Mouse (Mus musculus) lung, embryonic 14.5 days (tissue): ENCODE data around the gene Nup210. TPM values are rescaled to one million over a fixed set of nuclear protein-coding genes. Genes with fewer than 3 reads are reported as not detected.

ENCODE experiments used
- ATAC-seq: fragments of 200-750 bp; cut with Nextera tagmentation; 2 replicates; pipeline ENCODE4 v1.8.0; 2017; ENCODE audit warnings: mild to moderate bottlenecking, moderate TSS enrichment, moderate library complexity; ENCODE audit not compliant: insufficient read depth
- DNase-seq: peaks from one replicate; pipeline ENCODE4 v3.0.0-alpha.2; 2015
- H3K27ac ChIP-seq: fragments of 300-500 bp; sonication (generic); 2 replicates; pipeline ENCODE4 v1.5.1; 2014; ENCODE audit warnings: low read depth, mild to moderate bottlenecking, moderate library complexity
- H3K27me3 ChIP-seq: fragments of 300-500 bp; sonication (generic); 2 replicates; pipeline ENCODE4 v1.6.1; 2014; ENCODE audit warnings: low read length, control low read depth; ENCODE audit not compliant: insufficient read depth
- H3K36me3 ChIP-seq: fragments of 300-500 bp; sonication (generic); 2 replicates; pipeline ENCODE4 v1.6.1; 2014; ENCODE audit warnings: control low read depth; ENCODE audit not compliant: insufficient read depth
- H3K4me1 ChIP-seq: fragments of 300-500 bp; sonication (generic); 2 replicates; pipeline ENCODE4 v1.6.1; 2014; ENCODE audit warnings: antibody characterized with exemption, control low read depth; ENCODE audit not compliant: insufficient read depth
- H3K4me2 ChIP-seq: fragments of 300-500 bp; sonication (generic); 2 replicates; pipeline ENCODE4 v1.6.1; 2014; ENCODE audit warnings: mild to moderate bottlenecking
- H3K4me3 ChIP-seq: fragments of 300-500 bp; sonication (generic); 2 replicates; pipeline ENCODE4 v1.5.1; 2014; ENCODE audit warnings: low read depth, low read length
- H3K9ac ChIP-seq: fragments of 300-500 bp; sonication (generic); 2 replicates; pipeline ENCODE4 v1.6.1; 2014
- H3K9me3 ChIP-seq: fragments of 300-500 bp; sonication (generic); 2 replicates; pipeline ENCODE4 v1.6.1; 2016; ENCODE audit warnings: low read depth, low read length, control low read depth
- CTCF ChIP-seq: IDR thresholded peaks from 2 replicates; pipeline ENCODE4 v1.5.1; 2016; ENCODE audit warnings: antibody characterized with exemption, low read depth
- WGBS: fragments of 180-500 bp; shearing (Covaris S2); extraction: QIAGEN DNeasy Blood & Tissue Kit; methylation state at CpG from one replicate; pipeline ENCODE4 v1.1.7; 2014; 5-methylcytosine and 5-hydroxymethylcytosine counted together
- polyA plus RNA-seq: library from polyadenylated mRNA; unstranded; fragments of >200 nt; fragmentation: Nextera tagmentation; extraction: Ambion mirVana; gene quantifications from 2 replicates; pipeline ENCODE4 v1.2.1, GENCODE M21; 2014

The Nup210 gene
- polyA plus RNA-seq, 1 experiment from 2014 or later: 35.3 TPM

GRCm38 (mm10) chr6:91160976-91161375 lies 44.3 kb upstream of the Nup210 start:
- Histone ChIP-seq H3K4me1 (0 out of 2 replicates have a peak, but pooled peaks cover 3% of the 10 kb centered on the region), H3K9me3 (no peaks in the 10 kb centered on the region), H3K9ac (no peak overlapping the region), H3K36me3 (0 out of 2 replicates have a peak, but pooled peaks cover 4% of the 10 kb centered on the region), H3K27me3 (no peaks in the 10 kb centered on the region), H3K4me2 (no peak overlapping the region), H3K27ac (no peak overlapping the region), H3K4me3 (no peak overlapping the region)
- WGBS: 79% methylated on average over 2 of the region's 2 CpGs
- ATAC-seq (no peak), DNase-seq (no peak)
- no peak for TF ChIP-seq CTCF

DNA sequence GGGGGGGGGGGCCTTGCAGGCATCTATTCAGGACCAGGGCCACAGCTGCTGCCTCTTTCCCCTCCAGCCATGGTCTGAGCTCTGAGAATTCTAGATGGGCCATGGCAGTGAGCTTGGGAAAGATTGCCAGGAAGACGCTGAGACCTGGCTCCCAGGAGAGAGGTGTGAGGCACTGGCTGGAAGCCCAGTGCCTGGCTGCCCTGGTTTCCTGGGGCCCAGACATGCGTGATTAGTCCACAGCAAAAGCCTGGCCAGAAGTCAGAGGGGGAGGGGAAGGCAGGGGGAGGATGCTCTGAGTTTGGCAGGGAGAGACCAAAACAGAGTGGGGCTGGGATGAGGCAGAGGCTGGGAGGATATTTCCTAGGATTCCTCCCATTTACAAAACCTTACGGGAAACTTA lies 43.8 kb upstream of the Nup210 start:
- Histone ChIP-seq H3K27ac (peak overlapping the region; percentile 36; the same call in 1 of the 2 replicates), H3K9ac (no peak overlapping the region), H3K4me1 (0 out of 2 replicates have a peak, but pooled peaks cover 3% of the 10 kb centered on the region), H3K9me3 (no peaks in the 10 kb centered on the region), H3K4me2 (no peak overlapping the region), H3K4me3 (no peak overlapping the region), H3K27me3 (no peaks in the 10 kb centered on the region), H3K36me3 (0 out of 2 replicates have a peak, but pooled peaks cover 4% of the 10 kb centered on the region)
- peak; percentile 65 for DNase-seq
- no peak for TF ChIP-seq CTCF
- WGBS: 30% methylated on average over 3 of the region's 3 CpGs
- no peak for ATAC-seq

- no peak for TF ChIP-seq CTCF
- ATAC-seq (no peak), DNase-seq (no peak)
- no peaks in the 10 kb centered on the region for H3K9me3 ChIP-seq
- H3K4me2 ChIP-seq: peak overlapping the region; percentile 8; the same call in 1 of the 2 replicates
- 0 out of 2 replicates have a peak, but pooled peaks cover 3% of the 10 kb centered on the region for H3K4me1 ChIP-seq
- no peaks in the 10 kb centered on the region for H3K27me3 ChIP-seq
- no peak overlapping the region for H3K4me3 ChIP-seq
- 74% methylated on average over 9 of the region's 9 CpGs for WGBS
- H3K27ac ChIP-seq: no peak overlapping the region
- H3K9ac ChIP-seq: no peak overlapping the region
- H3K36me3 ChIP-seq: 0 out of 2 replicates have a peak, but pooled peaks cover 4% of the 10 kb centered on the region
These were observed 42.4 kb upstream of the Nup210 start for GRCm38 (mm10) chr6:91159047-91159446.

- Histone ChIP-seq H3K4me1 (0 out of 2 replicates have a peak, but pooled peaks cover 8% of the 10 kb centered on the region), H3K27ac (0 out of 2 replicates have a peak overlapping the region, but pooled peaks have one; percentile 51), H3K4me2 (peak overlapping the region; percentile 67), H3K9me3 (no peaks in the 10 kb centered on the region), H3K9ac (peak overlapping the region; percentile 61), H3K36me3 (0 out of 2 replicates have a peak, but pooled peaks cover 4% of the 10 kb centered on the region), H3K27me3 (no peaks in the 10 kb centered on the region), H3K4me3 (peak overlapping the region; percentile 50)
- no peak for TF ChIP-seq CTCF
- WGBS: 32% methylated on average over 6 of the region's 6 CpGs
- DNase-seq (no peak), ATAC-seq (no peak)
These were observed 40.6 kb upstream of the Nup210 start for GRCm38 (mm10) chr6:91157237-91157570.

DNA sequence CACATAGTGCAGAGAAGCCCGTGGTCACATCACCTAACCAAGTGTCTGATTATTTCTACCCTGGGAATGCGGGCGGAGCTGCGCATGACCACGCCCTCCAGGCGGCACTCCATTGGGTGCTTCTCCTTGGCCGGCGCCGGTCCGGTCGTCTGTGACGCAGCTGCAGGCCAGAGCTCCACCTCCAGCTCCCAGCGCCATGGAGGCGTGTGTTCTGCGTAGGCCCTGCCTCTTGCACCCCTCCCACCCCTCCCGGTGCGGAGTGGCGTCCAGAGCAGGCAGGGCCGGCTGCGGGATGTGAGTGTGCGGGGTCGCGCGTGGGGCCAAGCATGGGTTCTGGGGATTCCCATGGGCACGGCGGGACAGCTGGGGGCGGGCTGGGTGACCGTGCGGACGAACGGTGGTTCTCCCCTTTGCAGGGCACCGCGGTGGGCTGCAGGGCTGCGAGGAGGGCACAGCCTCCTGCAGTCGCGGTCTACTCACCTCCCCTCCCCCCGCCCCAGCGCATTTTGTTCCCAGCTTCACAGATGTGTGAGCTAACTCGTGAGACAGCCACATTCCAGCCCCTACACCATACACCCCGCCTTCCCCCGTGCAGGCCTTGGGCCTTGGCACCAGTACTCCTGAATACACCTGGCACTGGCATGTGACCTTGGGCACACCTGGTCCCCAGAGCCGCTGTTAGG lies 40.1 kb upstream of the Nup210 start, which contains the start of gene Hdac11:
Hdac11 (plus strand) TSS at position 112 of the 683 bp plus-strand sequence.
- DNase-seq (peak; percentile 95), ATAC-seq (peak; percentile 98)
- H3K4me3 ChIP-seq: peak within 1 kb of the TSS; percentile 50
- peak within 1 kb of the TSS; percentile 51; the same call in 1 of the 2 replicates for H3K27ac ChIP-seq
- no peaks in the 10 kb centered on the region for H3K9me3 ChIP-seq
- under 1% methylated on average over 37 of the region's 42 CpGs for WGBS
- no peaks in the 10 kb centered on the region for H3K27me3 ChIP-seq
- H3K36me3 ChIP-seq: 0 out of 2 replicates have a peak, but pooled peaks cover 4% of the 10 kb centered on the region
- peak within 1 kb of the TSS; percentile 61 for H3K9ac ChIP-seq
- peak within 1 kb of the TSS; percentile 67 for H3K4me2 ChIP-seq
- TF ChIP-seq CTCF: no peak
- H3K4me1 ChIP-seq: 0 out of 2 replicates have a peak, but pooled peaks cover 8% of the 10 kb centered on the region

GRCm38 (mm10) chr6:91156062-91156461 lies 39.4 kb upstream of the Nup210 start:
- Histone ChIP-seq H3K4me1 (0 out of 2 replicates have a peak, but pooled peaks cover 8% of the 10 kb centered on the region), H3K27me3 (no peaks in the 10 kb centered on the region), H3K9me3 (no peaks in the 10 kb centered on the region), H3K4me3 (peak overlapping the region; percentile 50; the same call in 1 of the 2 replicates), H3K36me3 (0 out of 2 replicates have a peak, but pooled peaks cover 4% of the 10 kb centered on the region), H3K27ac (no peak overlapping the region), H3K9ac (no peak overlapping the region), H3K4me2 (peak overlapping the region; percentile 67)
- WGBS: 19% methylated on average over 4 of the region's 4 CpGs
- no peak for TF ChIP-seq CTCF
- DNase-seq: no peak
- peak; percentile 0; the same call in 1 of the 2 replicates for ATAC-seq

DNA sequence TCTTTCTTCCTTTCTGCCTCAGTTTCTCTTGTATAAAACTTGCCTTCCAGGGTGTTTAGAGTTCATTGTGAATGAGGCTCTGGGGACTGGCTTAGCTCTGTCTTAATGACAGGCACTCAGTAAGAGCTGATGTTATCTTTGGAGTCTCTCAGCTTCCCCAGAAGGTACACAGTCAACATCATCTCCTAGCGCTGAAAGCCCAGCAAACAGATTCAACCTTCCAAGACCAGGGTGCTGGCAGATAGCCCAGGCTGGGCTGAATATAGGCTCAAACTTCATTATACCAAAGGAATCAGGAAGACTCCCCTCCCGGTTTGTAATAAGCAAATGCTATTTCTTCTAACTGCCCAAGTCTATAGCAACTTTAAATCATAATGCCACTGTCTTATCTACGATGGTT lies 38.7 kb upstream of the Nup210 start:
- H3K9ac ChIP-seq: no peak overlapping the region

More for the DNA sequence above, 38.7 kb upstream of the Nup210 start:
- no peak overlapping the region for H3K4me2 ChIP-seq
- H3K9me3 ChIP-seq: no peaks in the 10 kb centered on the region
- H3K4me3 ChIP-seq: no peak overlapping the region
- TF ChIP-seq CTCF: no peak
- 46% methylated on average over 3 of the region's 3 CpGs for WGBS
- H3K4me1 ChIP-seq: 0 out of 2 replicates have a peak, but pooled peaks cover 8% of the 10 kb centered on the region
- DNase-seq (peak; percentile 25), ATAC-seq (no peak)
- H3K36me3 ChIP-seq: 0 out of 2 replicates have a peak, but pooled peaks cover 4% of the 10 kb centered on the region
- H3K27me3 ChIP-seq: no peaks in the 10 kb centered on the region
- H3K27ac ChIP-seq: no peak overlapping the region
